Mouse (Mus musculus) 3134 (cell line): ENCODE data around the gene 1700012B07Rik.

ENCODE experiments used
- DNase-seq: peaks from one replicate; pipeline ENCODE4 v3.0.0-alpha.2; 2011; ENCODE audit warnings: low spot score; ENCODE audit not compliant: insufficient read length; ENCODE audit errors: extremely low read depth

1700012B07Rik gene

DNA sequence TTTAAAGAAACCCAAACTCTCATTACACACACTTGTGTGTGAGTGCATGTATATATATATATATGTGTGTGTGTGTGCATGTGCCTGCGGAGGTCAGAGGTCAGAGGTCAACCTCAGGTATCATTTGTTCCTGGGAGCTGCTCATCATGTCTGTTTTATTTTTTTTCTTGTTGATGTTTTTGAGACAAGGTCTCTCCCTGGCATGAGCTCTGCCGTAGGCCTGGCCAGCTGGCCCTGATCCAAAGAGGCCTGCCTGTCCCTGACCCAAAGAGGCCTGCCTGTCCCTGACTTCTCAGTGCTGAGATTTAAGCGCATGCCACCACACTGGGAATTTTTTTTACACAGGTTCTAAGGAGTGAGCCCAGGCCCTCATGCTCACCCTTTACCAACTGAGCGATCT is 24.1 kb upstream of the 1700012B07Rik start:
- no peak for DNase-seq

DNA sequence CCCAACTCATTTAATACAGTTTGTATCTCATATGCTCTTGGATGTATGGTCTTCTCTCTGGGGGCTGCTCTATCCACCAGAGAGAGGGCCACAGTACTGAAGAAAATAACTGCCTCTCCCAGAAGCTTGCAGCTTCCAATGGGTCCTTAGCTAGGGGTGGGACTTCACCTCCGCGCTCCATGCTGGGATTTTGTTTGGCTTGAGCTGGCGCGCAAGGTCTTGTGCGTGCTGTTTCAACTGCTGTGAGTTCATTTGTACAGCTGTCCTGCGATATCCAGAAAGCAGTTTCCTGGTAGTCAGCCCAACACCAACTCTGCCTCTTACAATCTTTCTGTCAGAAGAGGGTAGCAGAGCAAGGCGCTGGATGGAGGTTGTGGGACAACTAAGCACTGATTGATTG is 18.5 kb upstream of the 1700012B07Rik start:
- DNase-seq, result no peak

DNA sequence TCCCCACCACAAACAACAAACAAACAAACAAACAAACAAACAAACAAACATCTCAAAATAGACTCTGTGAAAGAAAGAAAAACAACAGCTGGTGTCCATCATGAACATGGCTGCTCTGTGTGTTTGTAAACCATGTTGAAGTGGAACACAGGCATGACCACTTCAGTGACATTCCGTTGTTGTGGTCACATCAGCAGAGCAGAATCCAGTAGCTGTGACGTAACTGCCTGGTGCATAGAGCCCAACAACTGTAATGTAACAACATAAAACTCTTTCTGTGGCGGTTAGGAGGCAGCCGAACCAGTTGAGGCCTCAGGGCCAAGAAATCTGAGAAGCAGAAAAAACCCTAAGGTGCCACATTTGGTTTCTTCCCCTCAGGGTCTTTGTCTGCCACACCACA is 17.8 kb upstream of the 1700012B07Rik start:
- DNase-seq, result no peak

DNA sequence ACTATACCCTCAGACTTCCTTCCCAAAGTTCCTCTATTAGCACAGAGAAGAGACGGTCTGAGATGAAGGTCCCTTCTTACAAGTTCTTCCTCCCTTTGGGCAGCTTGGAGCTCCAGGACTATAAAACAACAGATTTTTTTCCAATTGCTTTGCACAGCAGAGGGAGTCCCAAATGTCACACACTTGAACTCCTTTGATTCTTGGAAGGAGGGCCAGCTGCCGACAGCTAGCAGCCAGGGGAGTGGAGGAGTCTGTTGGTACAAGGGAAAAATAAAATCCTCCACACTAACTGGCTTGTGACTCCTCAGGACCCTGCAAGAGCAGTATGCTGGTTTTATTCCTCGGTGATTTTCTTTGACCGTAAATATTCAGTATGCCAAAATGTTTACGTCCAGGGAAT is 16.6 kb upstream of the 1700012B07Rik start:
- DNase-seq, result no peak

DNA sequence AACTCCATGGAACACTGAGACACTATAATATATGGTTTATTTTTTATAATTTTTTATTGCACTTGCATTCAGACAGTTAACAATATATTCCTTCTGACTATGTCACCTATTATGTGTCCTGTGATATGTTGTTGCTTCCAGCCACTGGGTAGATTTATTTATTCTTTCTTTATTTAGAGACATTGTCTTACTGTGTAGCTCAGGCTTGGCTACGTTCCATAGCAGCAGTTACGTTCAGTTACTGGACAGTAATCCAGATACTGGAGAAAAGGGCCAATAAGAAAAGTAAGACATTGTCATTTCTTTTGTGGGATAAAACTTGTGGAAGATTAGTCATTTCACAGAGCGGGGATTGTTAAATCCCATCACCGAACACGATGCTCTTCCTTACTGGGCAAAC is 2.5 kb upstream of the 1700012B07Rik start:
- DNase-seq, result no peak

DNA sequence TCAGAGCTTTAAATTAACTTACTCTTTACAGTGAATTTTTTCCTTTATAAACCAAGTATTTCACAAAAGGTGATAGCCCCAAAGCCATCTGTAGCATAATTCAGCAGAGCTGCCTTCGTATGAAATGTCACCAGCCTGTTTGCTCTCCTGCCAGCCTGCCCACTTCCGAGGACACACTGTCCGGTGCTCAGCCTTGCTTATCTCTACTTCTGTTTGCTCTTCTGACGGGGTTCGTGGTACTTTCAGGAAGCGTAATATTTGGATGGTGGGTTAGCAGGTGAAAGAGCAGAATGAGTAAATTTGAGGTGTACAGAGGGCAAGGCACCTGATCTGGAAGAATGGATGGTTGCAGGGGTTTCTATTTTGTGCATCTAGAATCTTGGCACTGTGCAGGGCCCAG is 5.6 kb downstream of the 1700012B07Rik start:
- no peak for DNase-seq

DNA sequence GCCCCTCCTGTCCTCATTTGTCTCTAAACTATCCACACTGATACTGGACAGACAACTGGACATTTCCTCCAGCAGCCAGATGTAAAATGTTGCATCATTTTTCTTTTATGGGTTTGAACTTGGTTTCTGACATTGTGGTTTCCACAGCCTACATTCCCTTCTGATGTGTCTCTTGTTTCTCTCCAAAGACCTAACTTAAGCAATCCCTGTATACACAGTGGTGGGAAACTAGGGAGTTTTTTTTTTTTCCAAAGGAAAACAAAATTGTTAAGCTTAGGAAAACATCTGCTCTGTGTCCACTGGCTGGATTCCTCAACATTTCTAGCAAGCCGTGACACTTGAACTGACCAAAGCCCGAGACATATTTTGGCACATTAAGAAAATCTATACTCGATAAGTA is 10.4 kb downstream of the 1700012B07Rik start:
- peak; percentile 77 for DNase-seq

DNA sequence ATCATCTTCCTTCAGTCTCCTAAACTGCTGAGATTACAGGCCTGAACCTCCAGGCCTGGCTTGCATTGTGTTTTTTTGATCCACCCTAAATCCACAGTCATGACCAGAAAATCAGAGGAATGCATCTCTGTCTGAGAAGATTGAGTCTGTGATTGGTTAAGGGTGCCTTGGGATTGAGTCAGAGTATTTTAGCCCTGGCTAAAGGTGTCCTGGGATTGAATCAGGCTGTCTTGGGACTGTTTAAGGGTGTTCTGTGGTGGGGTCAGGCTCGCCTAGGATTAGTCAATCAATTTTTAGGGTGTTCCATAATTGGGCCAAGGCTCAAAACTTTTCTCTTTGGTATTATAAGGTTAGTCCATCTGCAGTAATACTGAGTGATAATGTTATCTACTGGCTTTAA is 10.9 kb downstream of the 1700012B07Rik start:
- peak; percentile 62 for DNase-seq

DNA sequence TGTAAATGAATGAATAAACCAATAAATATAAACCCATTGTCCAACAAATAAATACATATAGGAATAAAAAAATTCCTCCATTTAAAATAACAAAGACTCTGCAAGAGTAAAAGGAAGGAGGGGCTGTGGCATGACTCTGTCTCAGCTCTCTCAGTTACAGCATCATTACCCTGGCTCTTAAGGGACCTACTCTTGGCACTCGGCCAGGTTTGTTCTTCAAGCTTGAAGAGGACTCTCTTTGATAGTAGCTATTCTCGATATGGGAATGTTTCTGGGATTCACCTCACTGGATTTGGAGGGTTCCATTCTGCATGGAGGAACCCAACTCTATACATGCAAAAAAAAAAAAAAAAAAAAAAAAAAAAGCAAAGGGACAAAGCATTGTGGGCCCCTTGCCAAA is 16.1 kb downstream of the 1700012B07Rik start:
- DNase-seq, result no peak

DNA sequence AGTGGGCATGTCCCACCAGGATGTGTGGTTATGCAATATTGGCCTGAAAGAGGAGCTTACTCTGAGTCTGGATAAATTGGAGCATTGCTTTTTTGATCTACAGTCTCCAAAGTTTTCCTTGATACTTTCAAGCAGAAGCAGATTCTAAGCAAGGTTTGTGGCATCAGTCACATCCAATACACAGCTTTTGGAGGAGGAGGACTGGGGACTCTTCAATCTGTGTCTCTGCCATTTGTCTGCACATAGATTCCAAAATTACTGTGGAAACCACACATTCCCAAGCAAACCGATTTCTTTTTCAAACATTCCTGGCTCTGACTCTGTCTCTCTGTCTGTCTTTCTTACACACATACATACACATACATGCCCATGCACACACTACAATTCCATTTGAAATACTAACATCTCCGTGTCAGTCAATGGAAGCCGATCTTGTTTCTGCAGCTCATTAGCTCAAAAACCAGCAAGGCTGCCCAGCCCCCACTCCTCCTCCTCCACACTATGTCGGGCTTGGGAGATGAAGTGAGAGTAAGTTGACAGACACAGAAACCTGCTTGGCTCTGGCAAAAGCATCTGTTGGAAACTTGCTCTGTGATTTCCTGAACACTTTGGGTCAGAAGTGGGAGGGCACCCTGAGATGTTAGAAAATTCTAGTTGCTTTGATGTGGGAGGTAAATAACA is 18.5 kb downstream of the 1700012B07Rik start:
- DNase-seq, result no peak

DNA sequence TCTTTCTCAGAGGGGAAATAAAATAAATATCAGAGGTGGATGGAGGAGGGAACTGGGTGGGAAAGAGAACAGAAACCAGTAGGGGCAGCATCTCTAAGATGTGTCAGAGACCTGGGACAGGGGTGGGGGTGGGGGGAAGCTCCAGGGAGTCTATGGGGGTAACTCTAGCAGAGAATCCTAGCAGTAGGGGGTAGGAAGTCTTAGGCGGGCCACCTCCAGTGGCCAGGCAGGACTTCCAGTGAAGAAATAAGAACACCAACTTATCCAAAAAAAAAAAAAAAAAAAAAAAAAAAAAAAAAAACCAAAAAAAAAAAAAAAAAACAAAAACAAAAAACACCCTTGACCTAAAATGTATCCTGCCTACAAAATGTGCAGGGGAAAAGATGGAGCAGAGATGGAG is 26.3 kb downstream of the 1700012B07Rik start:
- DNase-seq, result no peak

DNA sequence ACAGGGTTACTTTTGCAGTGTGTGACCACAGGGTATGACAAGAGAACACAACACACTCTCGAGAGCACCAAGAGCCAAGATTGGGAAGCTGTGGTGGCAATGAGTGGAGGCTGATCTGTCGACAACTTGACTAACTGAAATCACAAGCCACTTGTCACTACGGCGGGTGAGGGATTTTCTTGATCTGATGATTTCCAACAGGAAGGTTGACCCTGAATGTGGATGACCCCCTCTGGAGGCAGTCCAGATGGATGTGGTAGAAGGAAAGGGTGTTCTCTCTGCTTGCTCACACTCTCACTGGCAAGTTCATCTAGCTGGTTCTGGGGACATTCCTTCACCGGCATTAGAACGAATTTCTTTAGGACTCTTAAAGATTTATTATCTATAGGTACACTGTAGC is 30.3 kb downstream of the 1700012B07Rik start:
- no peak for DNase-seq

DNA sequence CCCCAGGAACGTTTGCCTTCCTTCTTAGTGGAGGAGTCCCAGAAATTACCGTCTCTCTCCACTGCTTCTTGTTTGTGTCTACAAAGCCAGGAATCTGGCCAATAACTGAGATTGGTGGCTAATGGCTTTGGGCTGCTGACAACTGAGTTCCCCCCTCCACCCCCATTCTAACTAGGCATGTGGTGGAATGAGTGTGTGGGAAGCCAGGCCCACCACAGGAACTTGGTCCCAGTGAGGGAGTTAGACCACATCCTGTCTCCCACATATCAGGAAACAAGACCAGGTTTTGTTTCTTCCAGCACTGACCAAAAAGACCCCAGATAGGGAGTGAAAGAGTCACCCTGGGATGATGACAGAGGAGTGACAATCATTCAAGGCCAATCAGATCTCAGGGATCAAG is 32.3 kb downstream of the 1700012B07Rik start:
- DNase-seq, result peak; percentile 73

DNA sequence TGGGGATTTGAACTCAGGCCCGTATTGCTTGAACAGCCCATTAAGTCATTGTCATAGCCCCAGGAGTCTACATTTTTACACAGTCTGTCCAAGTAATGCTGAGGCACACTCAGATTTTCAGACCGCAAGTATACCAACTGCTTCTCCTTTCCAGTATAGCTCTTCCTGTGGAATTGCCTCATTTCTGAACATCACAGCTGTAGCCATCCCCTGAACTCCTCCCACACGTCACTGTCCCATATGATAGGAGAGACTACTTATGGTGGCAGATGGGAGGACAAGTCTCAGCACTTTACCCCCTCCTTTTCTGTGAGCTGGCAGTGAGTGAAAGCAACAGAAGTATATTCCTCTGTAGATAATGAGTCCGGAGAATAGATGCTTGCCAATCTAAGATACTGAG is 34.3 kb downstream of the 1700012B07Rik start:
- no peak for DNase-seq

DNA sequence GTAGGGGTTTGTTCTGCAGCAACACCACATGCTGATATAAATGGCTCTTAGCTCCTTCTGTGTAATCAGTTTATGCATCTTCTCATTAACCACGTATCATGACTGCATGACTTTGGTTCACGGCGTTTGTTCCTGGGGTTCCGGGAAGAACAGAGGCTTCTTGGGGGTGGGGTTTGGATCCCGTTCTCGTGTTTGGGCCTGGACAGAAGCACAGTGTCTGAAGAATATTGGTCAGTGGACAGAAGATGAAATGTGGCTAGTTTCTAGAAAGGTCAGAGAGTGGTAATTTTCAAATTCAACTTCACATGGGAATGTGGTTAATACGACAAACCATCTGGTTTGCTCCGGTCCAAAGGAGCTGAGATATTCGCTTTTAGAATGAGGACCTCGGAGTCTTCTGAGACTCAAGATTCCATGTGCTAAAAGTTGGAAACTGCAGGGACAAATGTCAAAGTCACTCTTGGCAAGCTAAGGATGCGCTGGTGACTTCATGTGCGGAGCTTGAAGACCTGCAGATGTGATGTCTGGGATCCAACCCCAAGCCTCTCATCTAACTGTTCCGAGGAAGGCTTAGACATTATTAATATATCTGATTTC is 35.3 kb downstream of the 1700012B07Rik start:
- DNase-seq, result no peak

DNA sequence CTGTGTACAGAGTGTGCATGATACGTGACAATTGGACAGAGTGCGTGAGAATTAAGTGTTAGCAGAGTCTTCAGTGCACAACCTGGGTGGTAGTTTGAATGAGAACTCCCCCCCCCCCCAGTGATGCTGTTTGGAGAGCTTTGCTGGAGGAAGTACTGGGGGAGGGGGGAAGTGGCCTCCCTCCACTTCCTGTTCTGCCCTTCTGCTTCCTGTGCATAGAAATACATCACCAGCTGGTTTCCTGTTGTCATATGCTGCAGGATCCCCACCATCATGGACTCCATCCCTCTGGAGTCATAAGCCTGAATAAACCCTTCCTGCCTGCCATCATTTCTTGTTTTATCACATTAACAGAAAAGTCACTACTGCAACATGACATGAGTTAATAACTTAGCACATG is 35.9 kb downstream of the 1700012B07Rik start:
- DNase-seq, result no peak

DNA sequence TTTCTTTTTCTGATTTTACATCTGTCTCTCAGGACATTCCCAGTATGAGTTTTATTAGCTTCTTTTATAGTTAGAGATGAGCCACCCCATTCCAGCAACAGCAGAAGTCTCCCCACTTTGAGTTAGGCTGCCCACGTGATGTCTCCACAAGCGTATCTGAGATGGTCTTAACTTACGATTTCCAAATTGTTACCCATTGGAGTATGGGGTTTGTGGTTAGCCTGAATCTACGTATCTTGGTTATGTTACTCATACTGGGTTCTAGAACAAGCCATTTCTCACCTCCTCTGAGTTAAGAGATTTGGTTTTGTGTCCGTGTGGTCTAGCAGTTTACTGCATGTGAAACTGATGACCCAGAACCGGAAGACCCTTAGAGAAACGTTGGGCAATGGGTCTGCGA is 37.6 kb downstream of the 1700012B07Rik start:
- no peak for DNase-seq

DNA sequence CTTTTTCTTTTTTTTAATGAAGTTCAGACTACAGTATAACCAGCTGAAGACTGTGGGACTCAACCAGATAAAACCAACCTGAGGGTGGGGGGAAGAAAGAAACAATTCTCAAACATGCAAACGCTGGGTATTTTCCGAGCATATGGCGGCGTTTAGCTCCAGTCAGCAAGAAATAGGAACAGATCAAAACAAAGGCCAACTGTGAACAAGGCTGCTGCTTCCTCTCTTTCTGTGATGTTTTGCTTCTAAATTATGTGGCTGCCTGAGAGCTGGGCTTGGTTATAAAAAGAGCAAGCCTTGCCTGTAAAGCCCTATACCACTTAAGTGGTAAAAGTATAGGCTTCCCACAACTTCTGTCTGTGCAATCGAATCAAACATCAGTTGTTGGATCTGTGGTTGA is 42.5 kb downstream of the 1700012B07Rik start:
- no peak for DNase-seq

DNA sequence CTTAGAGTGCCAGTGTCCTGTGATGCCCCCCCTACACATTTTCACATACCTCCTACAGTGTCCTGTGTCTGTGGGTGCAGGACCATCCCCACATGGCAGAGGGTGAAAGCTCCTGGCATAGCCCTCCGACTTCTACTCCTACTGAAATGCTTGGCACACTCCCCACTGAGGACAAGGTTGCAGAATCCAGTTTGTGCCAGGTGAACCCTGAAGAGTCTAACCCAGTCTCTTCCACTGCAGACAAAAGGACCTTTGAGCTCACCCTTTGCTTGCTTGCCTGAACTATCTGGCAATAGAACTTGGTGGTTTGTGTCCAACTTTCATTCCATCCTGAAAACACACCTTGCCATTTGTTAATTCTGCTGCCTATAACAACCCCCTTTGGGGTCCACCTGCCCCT is 56.5 kb downstream of the 1700012B07Rik start:
- DNase-seq, result no peak

DNA sequence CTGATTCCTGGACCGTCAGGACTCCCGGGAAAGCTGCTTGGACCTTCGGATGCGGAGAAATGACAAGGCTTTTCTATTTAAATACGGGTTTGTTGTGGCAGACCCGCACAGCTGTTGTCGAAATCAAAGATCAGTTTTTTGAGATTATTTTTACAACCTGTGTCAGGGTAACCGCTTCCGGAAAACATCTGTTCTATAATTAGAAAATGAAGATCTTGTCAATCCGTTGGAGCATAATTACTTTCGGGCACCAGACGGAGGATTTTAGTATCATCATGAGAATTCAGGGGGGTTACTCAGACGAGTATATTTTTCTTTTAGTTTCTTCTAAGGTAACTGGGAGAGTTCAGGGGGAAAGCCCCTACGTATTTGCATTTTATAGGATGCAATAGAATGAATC is 57.7 kb downstream of the 1700012B07Rik start:
- DNase-seq, result no peak

DNA sequence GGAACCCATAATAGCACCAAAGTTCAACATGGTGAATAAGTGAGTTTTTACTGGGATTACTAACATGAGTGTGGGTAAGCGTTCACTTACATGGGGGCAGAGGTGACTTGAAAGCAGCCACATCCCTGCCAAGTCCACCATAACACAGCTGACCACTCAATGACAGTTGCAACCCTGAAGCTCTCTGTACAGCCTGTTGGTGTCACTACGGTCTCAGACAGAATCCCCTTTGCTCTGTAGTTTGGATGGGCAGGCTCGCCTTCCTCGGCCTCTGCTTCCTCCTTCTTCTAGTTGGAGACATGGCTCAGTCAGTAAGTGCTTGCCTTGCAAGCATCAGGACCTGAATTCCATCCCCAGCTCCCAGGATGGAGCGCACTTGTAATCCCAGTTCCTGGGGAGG is 58.8 kb downstream of the 1700012B07Rik start:
- DNase-seq, result no peak

DNA sequence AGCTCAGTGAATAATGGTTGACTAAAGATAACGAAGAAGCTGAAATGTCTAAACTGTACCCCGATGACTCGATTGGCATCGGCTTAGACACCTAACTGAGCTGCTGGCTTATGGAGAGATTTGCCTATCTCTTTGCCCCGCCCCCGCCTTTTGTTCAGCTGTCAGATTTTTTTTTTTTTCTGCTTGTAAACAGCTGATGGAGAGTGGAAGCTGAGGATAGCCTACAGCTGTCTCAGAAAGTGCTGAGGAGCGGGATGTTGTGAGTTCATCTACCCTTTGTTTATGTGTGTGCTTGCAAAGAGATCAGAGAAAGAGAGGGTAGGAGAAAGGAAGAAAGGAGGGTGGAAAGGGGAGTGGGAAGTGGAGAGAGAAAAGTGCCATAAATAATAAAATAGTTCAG is 67.8 kb downstream of the 1700012B07Rik start:
- DNase-seq, result no peak
